Mouse (Mus musculus) thymus, postnatal 25 days (tissue): ENCODE measurements at regions not wholly inside any gene's neighbourhood (a gene's known extent, or its start where the extent isn't known, plus 50 kb on each side); places are given as distances from the start of the nearest gene placed in this dataset.

ENCODE experiments used
- DNase-seq: peaks from one replicate; pipeline ENCODE4 v3.0.0; 2022

GRCm38 (mm10) chr13:31168854-31169253 is 194.8 kb downstream of the Gm5447 start:
- DNase-seq, result no peak

- DNase-seq, result no peak
These were observed 197.7 kb downstream of the Gm5447 start for GRCm38 (mm10) chr13:31171751-31172150.

- DNase-seq, result no peak
These were observed 198.6 kb downstream of the Gm5447 start for GRCm38 (mm10) chr13:31172580-31172979.

- no peak for DNase-seq
These were observed 204.2 kb downstream of the Gm5447 start for GRCm38 (mm10) chr13:31177999-31178783.

GRCm38 (mm10) chr13:31178964-31179363 is 205.0 kb downstream of the Gm5447 start:
- no peak for DNase-seq

- peak; percentile 4 for DNase-seq
These were observed 205.5 kb downstream of the Gm5447 start for GRCm38 (mm10) chr13:31179407-31180001.

GRCm38 (mm10) chr13:31181530-31181929 is 207.5 kb downstream of the Gm5447 start:
- DNase-seq, result no peak

- no peak for DNase-seq
These were observed 211.1 kb downstream of the Gm5447 start for GRCm38 (mm10) chr13:31184845-31185834.

- no peak for DNase-seq
These were observed 213.0 kb downstream of the Gm5447 start for GRCm38 (mm10) chr13:31186805-31187589.

GRCm38 (mm10) chr13:31189116-31189515 is 215.1 kb downstream of the Gm5447 start:
- no peak for DNase-seq

GRCm38 (mm10) chr13:31190036-31190435 is 216.0 kb downstream of the Gm5447 start:
- DNase-seq, result no peak

- DNase-seq, result no peak
These were observed 217.5 kb downstream of the Gm5447 start for GRCm38 (mm10) chr13:31191344-31192139.

GRCm38 (mm10) chr13:31194971-31195370 is 221.0 kb downstream of the Gm5447 start:
- DNase-seq, result no peak

GRCm38 (mm10) chr13:31196546-31196945 is 222.5 kb downstream of the Gm5447 start:
- DNase-seq, result no peak

GRCm38 (mm10) chr13:31197593-31197992 is 223.6 kb downstream of the Gm5447 start:
- DNase-seq, result no peak

- no peak for DNase-seq
These were observed 225.4 kb downstream of the Gm5447 start for GRCm38 (mm10) chr13:31199384-31199783.

GRCm38 (mm10) chr13:31204068-31204467 is 230.1 kb downstream of the Gm5447 start:
- DNase-seq, result no peak

- no peak for DNase-seq
These were observed 232.4 kb downstream of the Gm5447 start for GRCm38 (mm10) chr13:31206381-31206780.

GRCm38 (mm10) chr13:31207709-31208108 is 233.7 kb downstream of the Gm5447 start:
- no peak for DNase-seq

GRCm38 (mm10) chr13:31223016-31223415 is 249.0 kb downstream of the Gm5447 start:
- DNase-seq, result no peak

- DNase-seq, result no peak
These were observed 266.5 kb downstream of the Gm5447 start for GRCm38 (mm10) chr13:31240546-31240945.

- no peak for DNase-seq
These were observed 275.0 kb downstream of the Gm5447 start for GRCm38 (mm10) chr13:31248996-31249395.
